Mouse (Mus musculus) midbrain, embryonic 14.5 days (tissue): ENCODE results near the gene Nme6. TPM values are rescaled to one million over a fixed set of nuclear protein-coding genes. Genes with fewer than 3 reads are reported as not detected.

Experiments used
- ATAC-seq: fragments of 200-750 bp; cut with Nextera tagmentation; 2 replicates; pipeline ENCODE4 v1.8.0; 2017; ENCODE audit warnings: moderate number of reproducible peaks, moderate library complexity; ENCODE audit not compliant: low FRiP score, low TSS enrichment
- DNase-seq: peaks from one replicate; pipeline ENCODE4 v3.0.0-alpha.2; 2015
- H3K27ac ChIP-seq: fragments of 300-500 bp; sonication (generic); replicated peaks from 2 replicates; pipeline ENCODE4 v1.5.1; 2014; ENCODE audit warnings: mild to moderate bottlenecking, low read depth, low read length, moderate library complexity
- H3K27me3 ChIP-seq: fragments of 300-500 bp; sonication (generic); 2 replicates; pipeline ENCODE4 v1.6.1; 2014; ENCODE audit warnings: low read length, control low read depth, mixed read lengths; ENCODE audit not compliant: control insufficient read depth, insufficient read depth
- H3K36me3 ChIP-seq: fragments of 300-500 bp; sonication (generic); 2 replicates; pipeline ENCODE4 v1.6.1; 2014; ENCODE audit warnings: low read length, control low read depth; ENCODE audit not compliant: control insufficient read depth, insufficient read depth
- H3K4me1 ChIP-seq: fragments of 300-500 bp; sonication (generic); 2 replicates; pipeline ENCODE4 v1.6.1; 2014; ENCODE audit warnings: mild to moderate bottlenecking, antibody characterized with exemption, low read length, control low read depth; ENCODE audit not compliant: control insufficient read depth, insufficient read depth
- H3K4me2 ChIP-seq: fragments of 300-500 bp; sonication (generic); 2 replicates; pipeline ENCODE4 v1.6.1; 2014; ENCODE audit warnings: mild to moderate bottlenecking, low read length, moderate library complexity
- H3K4me3 ChIP-seq: fragments of 300-500 bp; sonication (generic); replicated peaks from 2 replicates; pipeline ENCODE4 v1.5.1; 2014; ENCODE audit warnings: low read depth, low read length
- H3K9ac ChIP-seq: fragments of 300-500 bp; sonication (generic); replicated peaks from 2 replicates; pipeline ENCODE4 v1.6.1; 2014; ENCODE audit warnings: mild to moderate bottlenecking, low read length, moderate library complexity
- H3K9me3 ChIP-seq: fragments of 300-500 bp; sonication (generic); 2 replicates; pipeline ENCODE4 v1.6.1; 2016; ENCODE audit warnings: low read length, control low read depth, mixed read lengths; ENCODE audit not compliant: control insufficient read depth
- WGBS: fragments of 180-500 bp; shearing (Covaris S2); extraction: QIAGEN DNeasy Blood & Tissue Kit; methylation state at CpG from one replicate; pipeline ENCODE4 v1.1.7; 2014; 5-methylcytosine and 5-hydroxymethylcytosine counted together
- polyA plus RNA-seq: library from polyadenylated mRNA; unstranded; fragments of >200 nt; fragmentation: Nextera tagmentation; extraction: Ambion mirVana; gene quantifications from 2 replicates; pipeline ENCODE4 v1.2.1, GENCODE M21; 2014

Gene Nme6
- polyA plus RNA-seq, 1 experiment from 2014 or later = 58.1 TPM

- H3K9ac ChIP-seq = no peak overlapping the region
- H3K27ac ChIP-seq = no peak overlapping the region
- no peak overlapping the region for H3K4me2 ChIP-seq
- DNase-seq (no peak), ATAC-seq (no peak)
- H3K9me3 ChIP-seq = no peaks in the 10 kb centered on the region
- H3K27me3 ChIP-seq = no peaks in the 10 kb centered on the region
- H3K36me3 ChIP-seq = no peaks in the 10 kb centered on the region
- no peak overlapping the region for H3K4me3 ChIP-seq
- WGBS = 77% methylated on average over 6 of the region's 6 CpGs
- no peaks in the 10 kb centered on the region for H3K4me1 ChIP-seq
Observed at GRCm38 (mm10) chr9:109855947-109856346, 23.4 kb downstream of the Nme6 start.

GRCm38 (mm10) chr9:109862397-109863044, 30.0 kb downstream of the Nme6 start:
- Histone ChIP-seq H3K36me3 (no peaks in the 10 kb centered on the region), H3K4me2 (peak overlapping the region; percentile 20; the same call in 1 of the 2 replicates), H3K4me1 (no peaks in the 10 kb centered on the region), H3K27me3 (no peaks in the 10 kb centered on the region), H3K9ac (0 out of 2 replicates have a peak overlapping the region, but pooled peaks have one; percentile 23), H3K27ac (no peak overlapping the region), H3K9me3 (no peaks in the 10 kb centered on the region), H3K4me3 (no peak overlapping the region)
- ATAC-seq (no peak), DNase-seq (peak; percentile 92)
- WGBS = 20% methylated on average over 20 of the region's 20 CpGs

GRCm38 (mm10) chr9:109863085-109863484, 30.5 kb downstream of the Nme6 start:
- Histone ChIP-seq H3K27ac (no peak overlapping the region), H3K4me1 (no peaks in the 10 kb centered on the region), H3K9me3 (no peaks in the 10 kb centered on the region), H3K27me3 (no peaks in the 10 kb centered on the region), H3K9ac (no peak overlapping the region), H3K4me3 (no peak overlapping the region), H3K4me2 (no peak overlapping the region), H3K36me3 (no peaks in the 10 kb centered on the region)
- ATAC-seq (no peak), DNase-seq (no peak)
- WGBS = 74% methylated on average over 3 of the region's 3 CpGs

GRCm38 (mm10) chr9:109866218-109866617, 33.7 kb downstream of the Nme6 start:
- H3K36me3 ChIP-seq = no peaks in the 10 kb centered on the region
- H3K4me2 ChIP-seq = no peak overlapping the region
- H3K4me1 ChIP-seq = no peaks in the 10 kb centered on the region
- H3K4me3 ChIP-seq = no peak overlapping the region
- DNase-seq = no peak
- no peak for ATAC-seq
- 70% methylated on average over 2 of the region's 2 CpGs for WGBS
- H3K9me3 ChIP-seq = no peaks in the 10 kb centered on the region
- H3K9ac ChIP-seq = no peak overlapping the region
- no peaks in the 10 kb centered on the region for H3K27me3 ChIP-seq
- no peak overlapping the region for H3K27ac ChIP-seq

- Histone ChIP-seq H3K9ac (no peak overlapping the region), H3K4me3 (no peak overlapping the region), H3K36me3 (no peaks in the 10 kb centered on the region), H3K9me3 (no peaks in the 10 kb centered on the region), H3K4me2 (no peak overlapping the region), H3K27ac (no peak overlapping the region), H3K27me3 (no peaks in the 10 kb centered on the region), H3K4me1 (no peaks in the 10 kb centered on the region)
- DNase-seq = no peak
- 50% methylated on average over 6 of the region's 6 CpGs for WGBS
- ATAC-seq = no peak
Observed at GRCm38 (mm10) chr9:109870983-109871572, 38.5 kb downstream of the Nme6 start.

GRCm38 (mm10) chr9:109874797-109875691, 42.5 kb downstream of the Nme6 start, which contains the start of gene Cdc25a:
TSS of gene Cdc25a (plus strand) at chr9:109875579.
- H3K9me3 ChIP-seq = no peaks in the 10 kb centered on the region
- DNase-seq = peak; percentile 98
- peak within 1 kb of the TSS; percentile 88 for H3K4me3 ChIP-seq
- H3K4me2 ChIP-seq = peak within 1 kb of the TSS; percentile 92
- peaks cover 11% of the 10 kb centered on the region; the same call in 1 of the 2 replicates for H3K4me1 ChIP-seq
- peak within 1 kb of the TSS; percentile 83 for H3K9ac ChIP-seq
- peaks cover 13% of the 10 kb centered on the region for H3K36me3 ChIP-seq
- H3K27ac ChIP-seq = peak within 1 kb of the TSS; percentile 66
- peak; percentile 92 for ATAC-seq
- WGBS = 7% methylated on average over 33 of the region's 33 CpGs
- H3K27me3 ChIP-seq = no peaks in the 10 kb centered on the region

- Histone ChIP-seq H3K27ac (peak overlapping the region; percentile 66), H3K4me2 (peak overlapping the region; percentile 92), H3K27me3 (no peaks in the 10 kb centered on the region), H3K9ac (peak overlapping the region; percentile 83), H3K36me3 (peaks cover 21% of the 10 kb centered on the region), H3K4me3 (peak overlapping the region; percentile 88), H3K9me3 (no peaks in the 10 kb centered on the region), H3K4me1 (peaks cover 11% of the 10 kb centered on the region; the same call in 1 of the 2 replicates)
- ATAC-seq (peak; percentile 71), DNase-seq (peak; percentile 51)
- under 1% methylated on average over 76 of the region's 76 CpGs for WGBS
Observed at GRCm38 (mm10) chr9:109875695-109876601, 43.4 kb downstream of the Nme6 start.

GRCm38 (mm10) chr9:109876756-109877155, 44.2 kb downstream of the Nme6 start:
- WGBS = 5% methylated on average over 3 of the region's 3 CpGs
- H3K27me3 ChIP-seq = no peaks in the 10 kb centered on the region
- DNase-seq = peak; percentile 35
- H3K9ac ChIP-seq = peak overlapping the region; percentile 83
- peak overlapping the region; percentile 88 for H3K4me3 ChIP-seq
- peaks cover 29% of the 10 kb centered on the region for H3K36me3 ChIP-seq
- no peaks in the 10 kb centered on the region for H3K9me3 ChIP-seq
- no peak for ATAC-seq
- no peak overlapping the region for H3K27ac ChIP-seq
- peak overlapping the region; percentile 92 for H3K4me2 ChIP-seq
- H3K4me1 ChIP-seq = peaks cover 11% of the 10 kb centered on the region; the same call in 1 of the 2 replicates
